Mouse (Mus musculus): Measurements from ENCODE around the gene 4922502D21Rik.
"Not testable (repeated sequence)": the region's sequence is repeated elsewhere in the genome, so short reads cannot be mapped to it uniquely, and the experiment has no call there.

4922502D21Rik gene

GRCm38 (mm10) chr6:129331610-129332009, at the start of gene 4922502D21Rik:
TSS of gene 4922502D21Rik (minus strand) at chr6:129331796.
- DNase-seq (ENCODE audit: low read depth, low spot score), result no peak

- no peak for DNase-seq (ENCODE audit: low read depth, low spot score)
Measured at GRCm38 (mm10) chr6:129380454-129380853, 48.9 kb upstream of the 4922502D21Rik start.

GRCm38 (mm10) chr6:129374937-129375471, 43.4 kb upstream of the 4922502D21Rik start:
- DNase-seq (ENCODE audit: low read depth, low spot score), result no peak

- no peak for DNase-seq (ENCODE audit: low read depth, low spot score)
Measured at GRCm38 (mm10) chr6:129369374-129370132, 38.0 kb upstream of the 4922502D21Rik start.

GRCm38 (mm10) chr6:129365959-129366359, 34.4 kb upstream of the 4922502D21Rik start:
- DNase-seq (ENCODE audit: low read depth, low spot score), result peak; percentile 67

- DNase-seq (ENCODE audit: low read depth, low spot score), result peak; percentile 91
Measured at GRCm38 (mm10) chr6:129363942-129364341, 32.3 kb upstream of the 4922502D21Rik start.

- DNase-seq (ENCODE audit: low read depth, low spot score), result no peak
Measured at GRCm38 (mm10) chr6:129359515-129359914, 27.9 kb upstream of the 4922502D21Rik start.

- no peak for DNase-seq (ENCODE audit: low read depth, low spot score)
Measured at GRCm38 (mm10) chr6:129356430-129356829, 24.8 kb upstream of the 4922502D21Rik start.

GRCm38 (mm10) chr6:129355774-129356173, 24.2 kb upstream of the 4922502D21Rik start:
- DNase-seq (ENCODE audit: low read depth, low spot score), result no peak

- no peak for DNase-seq (ENCODE audit: low read depth, low spot score)
Measured at GRCm38 (mm10) chr6:129351091-129351490, 19.5 kb upstream of the 4922502D21Rik start.

- DNase-seq (ENCODE audit: low read depth, low spot score), result peak; percentile 80
Measured at GRCm38 (mm10) chr6:129349524-129350352, 18.1 kb upstream of the 4922502D21Rik start.

GRCm38 (mm10) chr6:129344408-129344807, 12.8 kb upstream of the 4922502D21Rik start:
- DNase-seq (ENCODE audit: low read depth, low spot score), result no peak

- DNase-seq (ENCODE audit: low read depth, low spot score), result not testable (repeated sequence)
Measured at GRCm38 (mm10) chr6:129342391-129342790, 10.8 kb upstream of the 4922502D21Rik start, which contains the start of gene Clec12a. TSS of gene Clec12a (plus strand) at chr6:129342691.

- DNase-seq (ENCODE audit: low read depth, low spot score), result no peak
Measured at GRCm38 (mm10) chr6:129337751-129338150, 6.2 kb upstream of the 4922502D21Rik start.

- DNase-seq (ENCODE audit: low read depth, low spot score), result peak; percentile 77
Measured at GRCm38 (mm10) chr6:129333674-129334078, 2.1 kb upstream of the 4922502D21Rik start.

- DNase-seq (ENCODE audit: low read depth, low spot score), result no peak
Measured at GRCm38 (mm10) chr6:129326568-129327150, 4.9 kb downstream of the 4922502D21Rik start.

- DNase-seq (ENCODE audit: low read depth, low spot score), result no peak
Measured at GRCm38 (mm10) chr6:129326016-129326415, 5.6 kb downstream of the 4922502D21Rik start.

GRCm38 (mm10) chr6:129319331-129319730, 12.3 kb downstream of the 4922502D21Rik start:
- no peak for DNase-seq (ENCODE audit: low read depth, low spot score)

- DNase-seq (ENCODE audit: low read depth, low spot score), result peak; percentile 6
Measured at GRCm38 (mm10) chr6:129318395-129318794, 13.2 kb downstream of the 4922502D21Rik start.

GRCm38 (mm10) chr6:129316463-129316862, 15.1 kb downstream of the 4922502D21Rik start:
- DNase-seq (ENCODE audit: low read depth, low spot score), result no peak

GRCm38 (mm10) chr6:129315698-129316097, 15.9 kb downstream of the 4922502D21Rik start:
- no peak for DNase-seq (ENCODE audit: low read depth, low spot score)

All from R1 (cell line).